Mouse (Mus musculus) liver, embryonic 15.5 days (tissue): ENCODE data around the gene Mlh1. TPM values are rescaled to one million over a fixed set of nuclear protein-coding genes. Genes with fewer than 3 reads are reported as not detected.
A peak's percentile ranks its signal among the peaks of the same experiment; 100 is the strongest.

Experiments used
- ATAC-seq: fragments of 200-750 bp; cut with Nextera tagmentation; 2 replicates; pipeline ENCODE4 v1.8.0; 2017; ENCODE audit warnings: moderate number of reproducible peaks, mild to moderate bottlenecking, moderate library complexity; ENCODE audit not compliant: insufficient read depth
- H3K27ac ChIP-seq: fragments of 300-500 bp; sonication (generic); replicated peaks from 2 replicates; pipeline ENCODE4 v1.5.1; 2015; ENCODE audit warnings: mild to moderate bottlenecking, inconsistent platforms
- H3K27me3 ChIP-seq: fragments of 300-500 bp; sonication (generic); 2 replicates; pipeline ENCODE4 v1.6.1; 2015; ENCODE audit warnings: mild to moderate bottlenecking, inconsistent platforms
- H3K36me3 ChIP-seq: fragments of 300-500 bp; sonication (generic); replicated peaks from 2 replicates; pipeline ENCODE4 v1.6.1; 2015; ENCODE audit warnings: moderate library complexity, mild to moderate bottlenecking, inconsistent platforms
- H3K4me1 ChIP-seq: fragments of 300-500 bp; sonication (generic); replicated peaks from 2 replicates; pipeline ENCODE4 v1.6.1; 2015; ENCODE audit warnings: inconsistent platforms
- H3K4me2 ChIP-seq: fragments of 300-500 bp; sonication (generic); 2 replicates; pipeline ENCODE4 v1.6.1; 2015; ENCODE audit warnings: moderate library complexity, mild to moderate bottlenecking, inconsistent platforms
- H3K4me3 ChIP-seq: fragments of 300-500 bp; sonication (generic); replicated peaks from 2 replicates; pipeline ENCODE4 v1.5.1; 2015; ENCODE audit warnings: mild to moderate bottlenecking, inconsistent platforms
- H3K9ac ChIP-seq: fragments of 300-500 bp; sonication (generic); 2 replicates; pipeline ENCODE4 v1.6.1; 2015; ENCODE audit warnings: moderate library complexity, mild to moderate bottlenecking, inconsistent platforms
- H3K9me3 ChIP-seq: fragments of 300-500 bp; sonication (generic); replicated peaks from 2 replicates; pipeline ENCODE4 v1.6.1; 2016; ENCODE audit warnings: inconsistent platforms
- WGBS: fragments of 180-500 bp; shearing (Covaris S2); methylation state at CpG from one replicate; pipeline ENCODE4 v1.1.7; 2015; ENCODE audit warnings: mixed read lengths; ENCODE audit not compliant: insufficient replicate concordance; 5-methylcytosine and 5-hydroxymethylcytosine counted together
- polyA plus RNA-seq: library from polyadenylated mRNA; unstranded; fragments of >200 nt; fragmentation: Nextera tagmentation; extraction: Ambion mirVana; gene quantifications from 2 replicates; pipeline ENCODE4 v1.2.1, GENCODE M21; 2015

Mlh1 gene
- 21.4 and 23.6 TPM in 2 replicates for polyA plus RNA-seq

DNA sequence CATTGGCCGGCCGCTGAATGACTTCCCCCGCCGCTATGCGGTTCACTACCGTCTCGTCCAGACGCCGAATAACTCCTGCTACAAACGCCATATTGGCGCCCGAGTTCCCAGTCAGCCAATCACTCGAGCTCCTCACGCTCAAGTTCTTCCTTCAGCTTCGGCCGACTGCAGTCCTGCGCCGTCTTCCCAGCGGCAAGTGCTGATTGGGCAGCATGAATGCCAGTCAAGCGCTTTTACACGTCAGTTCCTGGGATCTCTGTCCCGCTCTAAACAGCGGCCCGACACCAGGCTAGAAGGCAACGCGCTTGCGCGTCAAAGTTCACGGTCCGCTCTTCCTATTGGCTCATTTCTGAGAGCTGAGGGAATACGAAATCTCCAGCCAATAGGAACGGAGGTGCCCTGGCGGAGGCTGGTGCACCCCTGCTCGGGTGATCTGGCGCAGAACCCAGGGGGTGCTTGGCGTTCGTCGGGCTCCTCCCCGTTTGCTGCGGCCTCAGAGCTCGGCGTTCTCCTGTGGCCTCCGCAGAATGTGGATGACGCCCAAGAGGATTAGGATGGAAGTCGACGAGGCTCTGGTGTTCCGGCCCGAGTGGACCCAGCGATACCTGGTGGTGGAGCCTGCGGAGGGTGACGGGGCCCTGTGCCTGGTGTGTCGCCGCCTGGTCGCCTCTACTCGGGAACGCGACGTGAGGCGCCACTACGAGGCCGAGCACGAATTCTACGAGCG, at the start of gene Mlh1, which contains the start of gene Epm2aip1:
Mlh1 (minus strand) TSS at position 358 of the 727 bp plus-strand sequence.
Epm2aip1 (plus strand) TSS at position 496 of the 727 bp plus-strand sequence.
- no peaks in the 10 kb centered on the region for H3K9me3 ChIP-seq
- ATAC-seq: peak; percentile 97
- H3K4me1 ChIP-seq: peaks cover 52% of the 10 kb centered on the region
- H3K27me3 ChIP-seq: no peaks in the 10 kb centered on the region
- peaks cover 27% of the 10 kb centered on the region for H3K36me3 ChIP-seq
- peak within 1 kb of the TSS; percentile 98 for H3K27ac ChIP-seq
- under 1% methylated on average over 64 of the region's 64 CpGs for WGBS
- H3K4me2 ChIP-seq: peak within 1 kb of the TSS; percentile 82
- H3K4me3 ChIP-seq: peak within 1 kb of the TSS; percentile 78
- peak within 1 kb of the TSS; percentile 92 for H3K9ac ChIP-seq

GRCm38 (mm10) chr9:111320912-111321311, 49.3 kb upstream of the Mlh1 start:
- 56% methylated on average over 4 of the region's 4 CpGs for WGBS
- Histone ChIP-seq H3K4me2 (no peak overlapping the region), H3K27me3 (peaks cover 9% of the 10 kb centered on the region), H3K4me3 (no peak overlapping the region), H3K27ac (no peak overlapping the region), H3K9ac (no peak overlapping the region), H3K36me3 (no peaks in the 10 kb centered on the region), H3K4me1 (no peaks in the 10 kb centered on the region), H3K9me3 (no peaks in the 10 kb centered on the region)
- ATAC-seq: no peak

- Histone ChIP-seq H3K27me3 (peaks cover 66% of the 10 kb centered on the region), H3K4me2 (no peak overlapping the region), H3K9me3 (no peaks in the 10 kb centered on the region), H3K4me1 (peaks cover 16% of the 10 kb centered on the region), H3K36me3 (no peaks in the 10 kb centered on the region), H3K9ac (no peak overlapping the region), H3K27ac (no peak overlapping the region), H3K4me3 (no peak overlapping the region)
- WGBS: 29% methylated on average over 5 of the region's 5 CpGs
- ATAC-seq: no peak
Measured at GRCm38 (mm10) chr9:111314219-111314618, 42.6 kb upstream of the Mlh1 start.

GRCm38 (mm10) chr9:111313793-111314192, 42.2 kb upstream of the Mlh1 start:
- H3K27me3 ChIP-seq: peaks cover 71% of the 10 kb centered on the region
- no peak overlapping the region for H3K4me3 ChIP-seq
- H3K27ac ChIP-seq: no peak overlapping the region
- H3K4me1 ChIP-seq: peaks cover 16% of the 10 kb centered on the region
- ATAC-seq: no peak
- no peak overlapping the region for H3K9ac ChIP-seq
- no peaks in the 10 kb centered on the region for H3K9me3 ChIP-seq
- H3K36me3 ChIP-seq: no peaks in the 10 kb centered on the region
- WGBS: 21% methylated on average over 5 of the region's 5 CpGs
- no peak overlapping the region for H3K4me2 ChIP-seq

DNA sequence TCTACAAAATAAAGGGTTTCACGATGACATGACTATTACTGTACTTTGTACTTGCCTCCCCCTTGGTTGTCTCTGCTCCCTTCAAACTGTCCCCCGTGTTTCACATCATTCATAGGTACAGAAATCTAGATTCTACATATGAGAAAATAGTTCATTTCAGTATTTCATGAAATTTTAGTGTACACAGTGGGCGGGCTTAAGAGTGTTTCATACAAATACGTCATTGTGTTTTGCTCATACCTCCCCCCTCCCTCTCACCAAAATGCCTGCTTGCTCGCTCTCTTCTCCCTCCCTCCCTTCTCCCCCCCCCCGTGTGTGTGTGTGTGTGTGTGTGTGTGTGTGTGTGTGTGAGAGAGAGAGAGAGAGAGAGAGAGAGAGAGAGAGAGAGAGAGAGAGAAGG, 41.7 kb upstream of the Mlh1 start:
- Histone ChIP-seq H3K4me2 (no peak overlapping the region), H3K36me3 (no peaks in the 10 kb centered on the region), H3K9ac (no peak overlapping the region), H3K9me3 (no peaks in the 10 kb centered on the region), H3K27me3 (peaks cover 72% of the 10 kb centered on the region), H3K4me3 (no peak overlapping the region), H3K27ac (no peak overlapping the region), H3K4me1 (peaks cover 16% of the 10 kb centered on the region)
- 11% methylated on average over 6 of the region's 6 CpGs for WGBS
- no peak for ATAC-seq

GRCm38 (mm10) chr9:111312442-111313141, 41.0 kb upstream of the Mlh1 start:
- H3K4me3 ChIP-seq: peak overlapping the region; percentile 35
- peak overlapping the region; percentile 60 for H3K4me2 ChIP-seq
- peaks cover 16% of the 10 kb centered on the region for H3K4me1 ChIP-seq
- no peak overlapping the region for H3K27ac ChIP-seq
- H3K9me3 ChIP-seq: no peaks in the 10 kb centered on the region
- WGBS: 2% methylated on average over 55 of the region's 59 CpGs
- H3K9ac ChIP-seq: no peak overlapping the region
- H3K36me3 ChIP-seq: no peaks in the 10 kb centered on the region
- H3K27me3 ChIP-seq: peaks cover 72% of the 10 kb centered on the region
- ATAC-seq: no peak

DNA sequence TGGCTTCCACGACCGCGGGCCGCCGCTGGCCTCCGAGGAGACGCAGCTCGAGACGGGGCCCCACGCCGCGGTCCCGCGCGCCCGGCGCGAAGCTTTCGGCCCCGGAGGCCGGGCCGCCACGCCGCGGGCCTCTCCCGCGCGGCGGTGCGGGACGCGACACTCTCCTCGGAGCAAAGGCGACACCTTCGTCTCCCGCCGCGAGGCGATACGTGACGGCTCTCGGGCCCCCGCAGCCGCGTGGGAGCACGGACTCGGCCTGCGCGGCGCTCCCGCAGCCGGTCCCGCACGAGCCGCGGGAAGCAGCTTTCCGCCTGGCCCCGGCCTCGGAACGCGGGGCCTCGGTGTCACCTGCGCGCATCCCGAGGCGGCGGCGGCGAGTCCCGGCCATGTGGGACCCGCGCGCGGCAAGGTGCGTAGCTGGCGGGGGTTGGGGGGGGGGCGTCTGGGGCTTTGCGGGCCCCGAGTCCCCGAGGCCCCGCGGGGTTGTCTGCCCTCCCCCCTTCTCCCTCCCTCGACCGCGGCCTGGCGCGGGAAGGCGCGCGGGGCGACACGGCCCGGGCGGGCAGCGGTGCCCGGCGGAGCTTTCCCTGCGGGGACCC, 40.4 kb upstream of the Mlh1 start:
- Histone ChIP-seq H3K4me1 (peaks cover 16% of the 10 kb centered on the region), H3K4me2 (peak overlapping the region; percentile 60), H3K9me3 (no peaks in the 10 kb centered on the region), H3K27ac (no peak overlapping the region), H3K9ac (no peak overlapping the region), H3K27me3 (peaks cover 67% of the 10 kb centered on the region), H3K36me3 (no peaks in the 10 kb centered on the region), H3K4me3 (peak overlapping the region; percentile 35)
- no peak for ATAC-seq
- 2% methylated on average over 91 of the region's 98 CpGs for WGBS

DNA sequence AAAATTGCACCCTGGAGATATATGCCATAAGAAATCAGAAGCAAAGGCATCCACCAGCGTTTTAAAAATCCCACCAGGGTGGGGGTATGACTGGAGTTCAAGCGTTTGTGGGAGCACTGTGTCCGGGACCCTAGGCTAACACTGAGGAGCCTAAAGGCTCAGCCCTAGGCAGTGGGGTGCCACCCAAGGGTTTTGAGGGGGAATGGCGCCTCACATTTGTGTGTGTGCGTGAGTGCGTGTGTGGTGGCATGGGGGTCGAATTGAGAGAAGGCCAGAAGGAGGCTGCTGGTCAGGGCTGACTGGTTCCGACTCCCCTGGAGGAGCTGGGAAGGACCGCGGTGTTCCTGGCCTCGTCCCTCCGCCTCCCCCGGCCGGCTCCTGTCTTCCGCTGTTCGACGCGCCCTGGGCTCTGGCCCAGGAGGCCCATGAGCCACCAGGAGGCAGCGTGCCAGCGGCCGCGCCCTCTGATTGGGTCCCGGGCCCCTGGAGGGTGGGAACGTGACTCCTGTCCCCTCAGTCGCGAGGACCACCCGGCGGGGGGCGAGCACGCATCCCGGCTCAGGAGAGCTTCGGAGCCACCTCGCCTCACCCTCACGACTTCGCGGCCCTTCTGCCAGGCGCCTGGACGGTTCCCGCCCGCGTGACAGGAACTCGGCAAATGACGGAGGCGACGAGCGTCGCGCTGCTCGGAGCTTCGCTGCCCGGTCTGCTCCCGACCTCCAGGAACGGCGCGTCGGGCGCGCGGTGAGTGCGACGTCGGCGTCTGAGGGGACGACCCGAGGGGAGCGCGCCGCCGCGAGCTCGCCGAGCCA, 39.6 kb upstream of the Mlh1 start, which contains the start of gene Trank1:
Trank1 (plus strand) TSS at position 709 of the 812 bp plus-strand sequence.
- peaks cover 16% of the 10 kb centered on the region for H3K4me1 ChIP-seq
- H3K27ac ChIP-seq: no peak within 1 kb of the TSS
- no peaks in the 10 kb centered on the region for H3K36me3 ChIP-seq
- no peaks in the 10 kb centered on the region for H3K9me3 ChIP-seq
- peak within 1 kb of the TSS; percentile 35 for H3K4me3 ChIP-seq
- H3K4me2 ChIP-seq: peak within 1 kb of the TSS; percentile 60
- H3K27me3 ChIP-seq: peaks cover 65% of the 10 kb centered on the region
- no peak within 1 kb of the TSS for H3K9ac ChIP-seq
- no peak for ATAC-seq
- 14% methylated on average over 72 of the region's 72 CpGs for WGBS

GRCm38 (mm10) chr9:111306142-111306541, 34.6 kb upstream of the Mlh1 start:
- ATAC-seq: no peak
- Histone ChIP-seq H3K9me3 (no peaks in the 10 kb centered on the region), H3K27me3 (peaks cover 27% of the 10 kb centered on the region), H3K27ac (no peak overlapping the region), H3K4me3 (no peak overlapping the region), H3K4me2 (no peak overlapping the region), H3K9ac (no peak overlapping the region), H3K36me3 (no peaks in the 10 kb centered on the region), H3K4me1 (no peaks in the 10 kb centered on the region)
- 62% methylated on average over 7 of the region's 7 CpGs for WGBS

DNA sequence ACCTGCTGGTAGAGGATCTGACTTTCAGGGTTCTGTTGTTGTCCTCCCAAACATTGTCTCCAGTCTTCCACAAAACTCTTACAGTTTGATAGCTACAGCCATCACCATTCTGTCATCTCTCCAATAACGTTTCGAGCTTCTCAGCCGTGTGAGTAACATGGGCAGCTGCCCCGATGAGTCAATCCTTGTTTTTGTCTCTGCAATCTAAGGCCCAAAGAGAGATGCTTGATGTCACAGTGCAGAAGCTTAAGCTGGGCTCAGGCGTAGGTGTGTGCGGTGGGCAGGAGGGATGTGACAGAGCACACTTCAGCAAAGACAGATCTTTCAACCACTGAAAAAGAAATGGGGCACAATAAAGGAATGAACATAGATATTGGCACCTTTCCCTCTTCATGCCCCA, 32.4 kb upstream of the Mlh1 start:
- WGBS: 71% methylated on average over 6 of the region's 6 CpGs
- H3K27me3 ChIP-seq: peaks cover 6% of the 10 kb centered on the region
- no peaks in the 10 kb centered on the region for H3K36me3 ChIP-seq
- H3K4me1 ChIP-seq: no peaks in the 10 kb centered on the region
- no peak overlapping the region for H3K27ac ChIP-seq
- no peak for ATAC-seq
- no peaks in the 10 kb centered on the region for H3K9me3 ChIP-seq
- no peak overlapping the region for H3K4me2 ChIP-seq
- no peak overlapping the region for H3K9ac ChIP-seq
- H3K4me3 ChIP-seq: no peak overlapping the region
